In genomic region chr5:53555929-53556328, GRCm38 (mm10) we compare ENCODE assay signal across 24 mouse cellular contexts.
DNase-seq lines count a peak whose midpoint lies in the region; ATAC-seq and TF ChIP-seq lines count a peak whose summit lies in the region.
"Had no signal": no experiment of that assay in that cellular context is flagged by ENCODE, and none has a peak within 500 bp of the region (broad histone marks: within the 10 kb centered on the region; RNA-seq: fewer than 3 reads in every experiment).

No protein-coding gene starts in this region.

- no peak overlapping the region for H3K27ac ChIP-seq in kidney, adult 2 months (ENCODE audit: insufficient read depth, low read depth, low read length)
- H3K27ac ChIP-seq in hindbrain, postnatal 0 days = no peak overlapping the region
- H3K27ac ChIP-seq: embryonic facial prominence, embryonic 10.5 days; embryonic facial prominence, embryonic 12.5 days; forebrain, embryonic 13.5 days had no signal

- no peak for ATAC-seq in hindbrain, postnatal 0 days
- ATAC-seq: activated CD4-positive, CD25-positive, alpha-beta regulatory T cell, adult 4 months; CD4-positive, CD25-positive, alpha-beta regulatory T cell, adult 4 months; forebrain, embryonic 13.5 days; forebrain, embryonic 16.5 days; Patski had no signal

- DNase-seq in ES-CJ7 (ENCODE audit: low read depth, low spot score) (peak; percentile 55), R1 (ENCODE audit: low read depth, low spot score) (peak; percentile 83)
- DNase-seq in kidney, adult 2 months = no peak
- DNase-seq in left cerebral cortex, postnatal 10 days (ENCODE audit: extremely low spot score in 1 of 2, low spot score in 2 of 2) = no peak
- DNase-seq in hindbrain, postnatal 0 days (ENCODE audit: low spot score) = no peak
- DNase-seq: adrenal gland, adult 8-10 months; adrenal gland, postnatal 14 days; adrenal gland, postnatal 36 days; B cell, adult 2 months; cerebellum, adult 11-12 months; cerebellum, adult 2 months; cerebellum, adult 9-10 months; cerebellum, postnatal 10 days; cerebellum, postnatal 25 days had no signal

- no peaks in the 10 kb centered on the region for H3K9me3 ChIP-seq in E14TG2a.4 (ENCODE audit: low read length)
- H3K9me3 ChIP-seq in hindbrain, postnatal 0 days (ENCODE audit: low read length) = no peaks in the 10 kb centered on the region
- H3K9me3 ChIP-seq: embryonic facial prominence, embryonic 10.5 days; embryonic facial prominence, embryonic 12.5 days; forebrain, embryonic 13.5 days; G1E had no signal

- no peak for TF ChIP-seq POLR2A in kidney, adult 2 months (IDR thresholded peaks at IDR 0.05; ENCODE audit: low read depth, low read length)

- H3K9ac ChIP-seq in hindbrain, postnatal 0 days (replicated peaks; ENCODE audit: low read length) = no peak overlapping the region
- H3K9ac ChIP-seq: embryonic facial prominence, embryonic 12.5 days; forebrain, embryonic 13.5 days had no signal

- no peak for TF ChIP-seq CTCF in E14TG2a.4 (conservative IDR thresholded peaks at IDR 0.05; ENCODE audit: low read length)
- no peak for TF ChIP-seq CTCF in kidney, adult 2 months (conservative IDR thresholded peaks at IDR 0.05; ENCODE audit: insufficient read depth, insufficient read length, low read depth, low read length)
- no peak for TF ChIP-seq CTCF in hindbrain, postnatal 0 days (IDR thresholded peaks at IDR 0.05; ENCODE audit: low read depth)

- intact Hi-C loops in left cerebral cortex, postnatal 10 days (cut with DNase I) = no loop called here

- H3K36me3 ChIP-seq in E14TG2a.4 (ENCODE audit: insufficient read depth, low read length) = peaks cover 26% of the 10 kb centered on the region
- no peaks in the 10 kb centered on the region for H3K36me3 ChIP-seq in kidney, adult 2 months (ENCODE audit: control insufficient read depth, insufficient read depth, low read length)
- no peaks in the 10 kb centered on the region for H3K36me3 ChIP-seq in hindbrain, postnatal 0 days (ENCODE audit: insufficient read depth, low read length)
- H3K36me3 ChIP-seq: embryonic facial prominence, embryonic 10.5 days; embryonic facial prominence, embryonic 12.5 days; G1E had no signal

- H3K27me3 ChIP-seq in E14TG2a.4 (ENCODE audit: insufficient read depth, low read length) = no peaks in the 10 kb centered on the region
- H3K27me3 ChIP-seq in kidney, adult 2 months (replicated peaks; ENCODE audit: control insufficient read depth, insufficient read depth, low read length) = no peaks in the 10 kb centered on the region
- no peaks in the 10 kb centered on the region for H3K27me3 ChIP-seq in hindbrain, postnatal 0 days (ENCODE audit: insufficient read depth, low read length)
- H3K27me3 ChIP-seq: CH12.LX; embryonic facial prominence, embryonic 12.5 days; forebrain, embryonic 13.5 days; Patski had no signal

- 91% methylated on average over 5 of the region's 5 CpGs for WGBS in kidney, adult 2 months
- WGBS in hindbrain, postnatal 0 days = 97% methylated on average over 5 of the region's 5 CpGs

- H3K4me1 ChIP-seq in E14TG2a.4 (replicated peaks; ENCODE audit: low read depth, low read length) = peaks cover 75% of the 10 kb centered on the region
- no peaks in the 10 kb centered on the region for H3K4me1 ChIP-seq in kidney, adult 2 months (ENCODE audit: control insufficient read depth, insufficient read depth, low read length)
- H3K4me1 ChIP-seq in hindbrain, postnatal 0 days (ENCODE audit: insufficient read depth, low read length) = no peaks in the 10 kb centered on the region
- H3K4me1 ChIP-seq: embryonic facial prominence, embryonic 10.5 days; embryonic facial prominence, embryonic 12.5 days; forebrain, embryonic 13.5 days had no signal

- peak overlapping the region; percentile 92 for H3K4me3 ChIP-seq in E14TG2a.4 (replicated peaks; ENCODE audit: low read length)
- H3K4me3 ChIP-seq in kidney, adult 2 months (ENCODE audit: insufficient read depth, low read depth, low read length) = no peak overlapping the region
- H3K4me3 ChIP-seq in hindbrain, postnatal 0 days (ENCODE audit: low read length) = no peak overlapping the region
- H3K4me3 ChIP-seq: embryonic facial prominence, embryonic 10.5 days; embryonic facial prominence, embryonic 12.5 days; forebrain, embryonic 13.5 days had no signal

- H3K4me2 ChIP-seq in hindbrain, postnatal 0 days (ENCODE audit: low read depth, low read length) = no peak overlapping the region
- H3K4me2 ChIP-seq: embryonic facial prominence, embryonic 12.5 days; forebrain, embryonic 13.5 days had no signal

Comparison
In these comparisons a context has a peak if more than half of its experiments do, and no peak if none do; other contexts are left out.
1. DNase-seq: peak in ES-CJ7 (single experiment) and R1 (single experiment); none in kidney, adult 2 months (single experiment), left cerebral cortex, postnatal 10 days (0 of 2) and hindbrain, postnatal 0 days (single experiment).